ENCODE assay signal across 8 mouse cellular contexts in genomic region chr10:68908236-68908635, GRCm38 (mm10).
DNase-seq lines count a peak whose midpoint lies in the region; ATAC-seq lines count a peak whose summit lies in the region.

No protein-coding gene starts in this region.

- no peaks in the 10 kb centered on the region for H3K4me1 ChIP-seq in heart, embryonic 10.5 days
- H3K4me1 ChIP-seq in embryonic facial prominence, embryonic 14.5 days (ENCODE audit: control insufficient read depth, insufficient read depth, low read length): no peaks in the 10 kb centered on the region
- peaks cover 4% of the 10 kb centered on the region; the same call in 1 of the 2 replicates for H3K4me1 ChIP-seq in hindbrain, embryonic 13.5 days (replicated peaks)

- intact Hi-C loops in left cerebral cortex, postnatal 10 days (cut with DNase I): loop anchor here (10.0 kb wide), 4 partner anchors 97 to 443 kb away; no protein-coding TSS in a partner anchor

- no peaks in the 10 kb centered on the region for H3K9me3 ChIP-seq in heart, embryonic 10.5 days
- H3K9me3 ChIP-seq in embryonic facial prominence, embryonic 14.5 days (ENCODE audit: control insufficient read depth, low read length): no peaks in the 10 kb centered on the region
- no peaks in the 10 kb centered on the region for H3K9me3 ChIP-seq in hindbrain, embryonic 13.5 days

- no peaks in the 10 kb centered on the region for H3K27me3 ChIP-seq in heart, embryonic 10.5 days (ENCODE audit: insufficient read depth, poor library complexity, severe bottlenecking)
- no peaks in the 10 kb centered on the region for H3K27me3 ChIP-seq in embryonic facial prominence, embryonic 14.5 days (replicated peaks; ENCODE audit: control insufficient read depth, insufficient read depth, low read length)
- no peaks in the 10 kb centered on the region for H3K27me3 ChIP-seq in hindbrain, embryonic 13.5 days

- H3K4me3 ChIP-seq in heart, embryonic 10.5 days: no peak overlapping the region
- no peak overlapping the region for H3K4me3 ChIP-seq in embryonic facial prominence, embryonic 14.5 days (ENCODE audit: low read depth, low read length)
- H3K4me3 ChIP-seq in hindbrain, embryonic 13.5 days: no peak overlapping the region

- H3K9ac ChIP-seq in embryonic facial prominence, embryonic 14.5 days (ENCODE audit: low read depth, low read length): no peak overlapping the region
- H3K9ac ChIP-seq in hindbrain, embryonic 13.5 days: no peak overlapping the region

- ATAC-seq in embryonic facial prominence, embryonic 14.5 days (ENCODE audit: low read depth): no peak
- 0 out of 2 replicates have a peak, but pooled peaks have one; percentile 21 for ATAC-seq in hindbrain, embryonic 13.5 days (ENCODE audit: low FRiP score)

- H3K4me2 ChIP-seq in embryonic facial prominence, embryonic 14.5 days (ENCODE audit: low read depth, low read length): no peak overlapping the region
- no peak overlapping the region for H3K4me2 ChIP-seq in hindbrain, embryonic 13.5 days

- peak; percentile 58 for DNase-seq in heart, adult 8-10 months (ENCODE audit: low spot score)
- DNase-seq in heart, embryonic 10.5 days (ENCODE audit: low spot score): no peak
- peak; percentile 80 for DNase-seq in adrenal gland, postnatal 10 days
- peak; percentile 83 for DNase-seq in embryonic facial prominence, embryonic 14.5 days (ENCODE audit: low spot score)
- DNase-seq in left cerebral cortex, postnatal 10 days (ENCODE audit: extremely low spot score in 1 of 2, low spot score in 2 of 2): peak; percentile 78
- DNase-seq in naive thymus-derived CD4-positive, alpha-beta T cell, adult 2 months (ENCODE audit: low read depth): peak; percentile 72
- DNase-seq in testis, postnatal 14 days (ENCODE audit: low spot score): peak; percentile 28

- WGBS in heart, embryonic 10.5 days: 26% methylated on average over 5 of the region's 5 CpGs
- 19% methylated on average over 5 of the region's 5 CpGs for WGBS in embryonic facial prominence, embryonic 14.5 days
- 19% methylated on average over 5 of the region's 5 CpGs for WGBS in hindbrain, embryonic 13.5 days

- no peaks in the 10 kb centered on the region for H3K36me3 ChIP-seq in heart, embryonic 10.5 days
- H3K36me3 ChIP-seq in embryonic facial prominence, embryonic 14.5 days (ENCODE audit: control insufficient read depth, insufficient read depth, low read length): no peaks in the 10 kb centered on the region
- H3K36me3 ChIP-seq in hindbrain, embryonic 13.5 days: no peaks in the 10 kb centered on the region

- no peak overlapping the region for H3K27ac ChIP-seq in heart, embryonic 10.5 days
- no peak overlapping the region for H3K27ac ChIP-seq in embryonic facial prominence, embryonic 14.5 days (replicated peaks; ENCODE audit: low read depth, low read length)
- H3K27ac ChIP-seq in hindbrain, embryonic 13.5 days: no peak overlapping the region
